Mouse (Mus musculus) forebrain, postnatal 0 days (tissue): ENCODE results near the gene Pik3r1. TPM values are rescaled to one million over a fixed set of nuclear protein-coding genes. Genes with fewer than 3 reads are reported as not detected.

Experiments used
- ATAC-seq: fragments of 200-750 bp; cut with Nextera tagmentation; 2 replicates; pipeline ENCODE4 v1.8.0; 2017; ENCODE audit warnings: mild to moderate bottlenecking, moderate library complexity
- DNase-seq: peaks from one replicate; pipeline ENCODE4 v3.0.0-alpha.2; 2015
- H3K27ac ChIP-seq: fragments of 300-500 bp; sonication (generic); 2 replicates; pipeline ENCODE4 v1.5.1; 2014; ENCODE audit warnings: low read depth, mild to moderate bottlenecking, antibody characterized with exemption, low read length, moderate library complexity, mixed read lengths
- H3K27me3 ChIP-seq: fragments of 300-500 bp; sonication (generic); 2 replicates; pipeline ENCODE4 v1.6.1; 2014; ENCODE audit warnings: mild to moderate bottlenecking, low read length, mixed read lengths; ENCODE audit not compliant: insufficient read depth
- H3K36me3 ChIP-seq: fragments of 300-500 bp; sonication (generic); 2 replicates; pipeline ENCODE4 v1.6.1; 2014; ENCODE audit warnings: mild to moderate bottlenecking, moderate library complexity; ENCODE audit not compliant: insufficient read depth
- H3K4me1 ChIP-seq: fragments of 300-500 bp; sonication (generic); 2 replicates; pipeline ENCODE4 v1.6.1; 2014; ENCODE audit warnings: antibody characterized with exemption; ENCODE audit not compliant: insufficient read depth
- H3K4me2 ChIP-seq: fragments of 300-500 bp; sonication (generic); 2 replicates; pipeline ENCODE4 v1.6.1; 2014; ENCODE audit warnings: low read depth, mild to moderate bottlenecking, moderate library complexity
- H3K4me3 ChIP-seq: fragments of 300-500 bp; sonication (generic); 2 replicates; pipeline ENCODE4 v1.5.1; 2014; ENCODE audit warnings: low read depth, low read length, mixed read lengths
- H3K9ac ChIP-seq: fragments of 300-500 bp; sonication (generic); 2 replicates; pipeline ENCODE4 v1.6.1; 2014; ENCODE audit warnings: mild to moderate bottlenecking
- H3K9me3 ChIP-seq: fragments of 300-500 bp; sonication (generic); 2 replicates; pipeline ENCODE4 v1.6.1; 2016; ENCODE audit warnings: low read length
- CTCF ChIP-seq: sonication (generic); IDR thresholded peaks from 2 replicates; pipeline ENCODE4 v1.5.1; 2016; ENCODE audit warnings: antibody characterized with exemption, control low read depth, low read depth
- WGBS: fragments of 180-500 bp; shearing (Covaris S2); extraction: QIAGEN DNeasy Blood & Tissue Kit; methylation state at CpG from one replicate; pipeline ENCODE4 v1.1.7; 2014; 5-methylcytosine and 5-hydroxymethylcytosine counted together
- polyA plus RNA-seq: library from polyadenylated mRNA; unstranded; fragments of >200 nt; fragmentation: Nextera tagmentation; extraction: Ambion mirVana; gene quantifications from 2 replicates; pipeline ENCODE4 v1.2.1, GENCODE M21; 2015
- total RNA-seq: library from RNA; depleted of rRNA; stranded (reverse); fragments of >200 nt; gene quantifications from 2 replicates; pipeline ENCODE4 v1.2.3, GENCODE M21; 2014

Gene Pik3r1
- total and polyA plus RNA-seq, 2 experiments from 2014 or later = 50.2 to 117 TPM

DNA sequence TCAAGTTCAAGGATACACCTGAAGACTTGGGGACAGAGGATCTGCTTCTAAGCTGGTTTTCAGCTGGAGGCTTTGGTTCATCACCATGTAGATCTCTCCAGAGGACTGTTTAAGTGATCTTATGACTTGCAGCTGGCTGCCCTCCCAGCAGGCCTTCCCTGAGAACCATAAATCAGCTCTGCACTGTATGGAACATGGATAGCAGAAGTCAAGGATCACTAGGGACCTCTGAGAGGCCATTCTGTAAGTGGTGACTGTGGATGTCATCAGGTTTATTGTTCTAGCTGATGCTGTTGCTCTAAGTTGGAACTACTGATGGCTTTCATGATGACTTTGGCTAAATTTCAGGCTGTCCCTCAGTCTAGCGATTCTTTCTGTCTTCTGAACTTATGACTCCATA lies 105.1 kb downstream of the Pik3r1 start:
- no peak overlapping the region for H3K4me2 ChIP-seq
- no peaks in the 10 kb centered on the region for H3K36me3 ChIP-seq
- DNase-seq = no peak
- no peak for TF ChIP-seq CTCF
- no peak for ATAC-seq
- no peaks in the 10 kb centered on the region for H3K9me3 ChIP-seq
- no peaks in the 10 kb centered on the region for H3K27me3 ChIP-seq
- no peak overlapping the region for H3K9ac ChIP-seq
- no peaks in the 10 kb centered on the region for H3K4me1 ChIP-seq
- no peak overlapping the region for H3K27ac ChIP-seq
- WGBS = 89% methylated on average over 1 of the region's 1 CpGs
- no peak overlapping the region for H3K4me3 ChIP-seq

DNA sequence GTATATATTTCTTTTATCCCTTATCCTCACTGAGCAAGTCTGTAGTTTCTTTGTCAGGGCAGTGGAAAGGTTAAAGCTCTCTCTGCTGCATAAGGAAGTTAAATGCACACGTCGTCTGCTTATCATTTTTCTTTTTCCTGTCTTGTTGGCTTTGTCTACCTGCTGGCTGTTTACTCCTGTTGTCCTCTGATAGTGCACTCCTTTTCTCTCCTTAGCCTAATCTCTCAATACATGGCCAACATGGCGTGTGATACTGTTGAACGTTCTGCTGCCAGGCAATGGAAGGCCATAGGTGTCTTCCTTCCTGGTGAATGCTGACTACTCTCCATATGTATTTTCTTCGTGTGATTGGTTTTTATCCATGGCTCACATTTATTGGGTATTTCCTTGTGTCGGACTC lies 106.5 kb downstream of the Pik3r1 start:
- Histone ChIP-seq H3K4me1 (no peaks in the 10 kb centered on the region), H3K9ac (no peak overlapping the region), H3K9me3 (no peaks in the 10 kb centered on the region), H3K4me3 (no peak overlapping the region), H3K36me3 (no peaks in the 10 kb centered on the region), H3K27ac (no peak overlapping the region), H3K27me3 (no peaks in the 10 kb centered on the region), H3K4me2 (no peak overlapping the region)
- no peak for DNase-seq
- no peak for ATAC-seq
- WGBS = 93% methylated on average over 6 of the region's 6 CpGs
- TF ChIP-seq CTCF = no peak

DNA sequence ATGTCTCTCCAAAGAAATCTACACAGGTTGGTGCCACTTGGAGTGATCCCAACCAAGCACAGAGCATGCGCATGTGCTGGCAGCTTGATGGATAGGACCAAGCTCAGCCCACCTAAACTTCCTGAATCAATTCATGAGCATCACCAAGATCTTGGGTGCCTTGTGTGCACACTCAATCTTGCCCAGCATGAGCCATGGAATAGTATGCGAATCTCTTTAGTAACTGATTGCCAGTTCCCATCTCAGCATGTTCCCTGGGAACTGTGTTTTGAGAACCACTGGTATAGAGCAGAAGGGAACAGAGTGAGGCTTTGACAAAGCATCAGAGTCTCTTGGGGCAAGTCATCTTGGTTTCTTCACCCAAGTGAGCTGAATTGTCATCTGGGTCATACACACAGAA lies 107.8 kb downstream of the Pik3r1 start:
- H3K4me3 ChIP-seq = no peak overlapping the region
- H3K9me3 ChIP-seq = no peaks in the 10 kb centered on the region
- H3K27ac ChIP-seq = no peak overlapping the region
- H3K4me2 ChIP-seq = no peak overlapping the region
- no peak overlapping the region for H3K9ac ChIP-seq
- TF ChIP-seq CTCF = no peak
- no peaks in the 10 kb centered on the region for H3K27me3 ChIP-seq
- ATAC-seq (no peak), DNase-seq (no peak)
- no peaks in the 10 kb centered on the region for H3K4me1 ChIP-seq
- no peaks in the 10 kb centered on the region for H3K36me3 ChIP-seq
- 97% methylated on average over 2 of the region's 2 CpGs for WGBS

DNA sequence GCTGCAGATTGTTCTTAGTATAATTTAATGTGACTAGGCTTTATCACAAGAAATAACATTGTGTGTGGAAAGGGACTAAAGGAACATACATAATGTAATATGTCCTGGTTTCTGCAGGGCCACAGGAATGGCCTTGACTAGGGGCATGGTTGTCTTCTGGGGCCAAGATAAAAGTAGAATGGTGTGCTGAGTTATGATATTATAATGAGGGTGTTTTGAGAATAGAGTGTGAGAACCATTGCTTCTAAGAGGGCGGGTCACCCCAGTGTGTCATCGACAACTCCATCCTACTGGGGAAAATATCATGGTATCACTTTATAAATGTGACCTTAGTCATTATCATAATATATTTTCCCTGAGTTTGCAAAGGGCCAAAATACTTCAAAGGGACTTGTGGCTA lies 115.9 kb downstream of the Pik3r1 start:
- Histone ChIP-seq H3K4me2 (no peak overlapping the region), H3K9ac (no peak overlapping the region), H3K36me3 (no peaks in the 10 kb centered on the region), H3K27ac (no peak overlapping the region), H3K27me3 (no peaks in the 10 kb centered on the region), H3K9me3 (no peaks in the 10 kb centered on the region), H3K4me1 (no peaks in the 10 kb centered on the region), H3K4me3 (no peak overlapping the region)
- no peak for ATAC-seq
- no peak for TF ChIP-seq CTCF
- no peak for DNase-seq
- 90% methylated on average over 2 of the region's 2 CpGs for whole genome bisulfite sequencing

DNA sequence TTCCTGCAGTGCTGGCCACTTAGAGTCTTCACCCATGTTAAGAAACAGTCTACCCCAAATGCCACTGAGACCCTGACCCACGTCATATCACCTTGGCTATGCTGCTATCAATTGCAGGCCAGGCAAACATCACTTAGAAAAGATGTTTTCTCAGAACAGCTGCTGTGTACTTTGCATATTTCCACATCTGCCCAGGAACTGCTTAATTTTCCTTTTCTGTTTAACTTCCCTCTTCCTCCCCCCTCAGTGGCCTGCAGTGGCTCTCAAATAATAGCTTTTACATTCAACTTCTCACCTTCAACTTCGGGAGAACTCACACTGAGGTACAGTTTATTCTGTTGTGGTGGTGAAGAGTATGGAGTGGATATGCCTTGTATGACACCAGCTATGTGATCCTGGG lies 126.4 kb downstream of the Pik3r1 start:
- Histone ChIP-seq H3K36me3 (no peaks in the 10 kb centered on the region), H3K4me3 (no peak overlapping the region), H3K4me2 (no peak overlapping the region), H3K27me3 (no peaks in the 10 kb centered on the region), H3K9me3 (no peaks in the 10 kb centered on the region), H3K27ac (no peak overlapping the region), H3K4me1 (no peaks in the 10 kb centered on the region), H3K9ac (no peak overlapping the region)
- no peak for TF ChIP-seq CTCF
- 91% methylated on average over 2 of the region's 2 CpGs for WGBS
- no peak for DNase-seq
- no peak for ATAC-seq

DNA sequence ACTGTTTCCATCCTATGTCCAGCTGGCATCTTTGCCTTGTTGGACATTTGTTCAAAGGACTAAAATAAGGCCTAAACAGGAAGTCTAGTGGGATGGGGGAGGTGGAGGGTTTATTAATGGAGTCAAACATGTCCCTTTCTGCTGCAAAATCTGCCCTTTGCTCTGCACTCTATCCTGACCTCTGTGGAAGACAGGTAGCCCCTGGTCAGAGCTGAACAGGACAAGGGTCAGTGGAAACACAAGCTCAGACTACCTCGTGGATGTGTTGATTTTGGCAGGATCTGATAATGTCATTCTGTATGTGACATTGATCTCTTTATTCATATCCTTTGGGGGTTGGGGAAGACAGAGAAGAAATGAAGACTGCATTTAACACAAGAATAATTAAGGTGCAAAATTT lies 132.2 kb downstream of the Pik3r1 start:
- WGBS = 76% methylated on average over 1 of the region's 1 CpGs
- Histone ChIP-seq H3K27ac (no peak overlapping the region), H3K4me3 (no peak overlapping the region), H3K4me2 (no peak overlapping the region), H3K4me1 (no peaks in the 10 kb centered on the region), H3K36me3 (no peaks in the 10 kb centered on the region), H3K9ac (no peak overlapping the region), H3K9me3 (no peaks in the 10 kb centered on the region), H3K27me3 (no peaks in the 10 kb centered on the region)
- no peak for TF ChIP-seq CTCF
- DNase-seq = no peak
- no peak for ATAC-seq

- no peaks in the 10 kb centered on the region for H3K9me3 ChIP-seq
- no peak overlapping the region for H3K9ac ChIP-seq
- no peak overlapping the region for H3K4me2 ChIP-seq
- TF ChIP-seq CTCF = no peak
- H3K27me3 ChIP-seq = no peaks in the 10 kb centered on the region
- H3K4me1 ChIP-seq = no peaks in the 10 kb centered on the region
- H3K36me3 ChIP-seq = no peaks in the 10 kb centered on the region
- H3K27ac ChIP-seq = no peak overlapping the region
- H3K4me3 ChIP-seq = no peak overlapping the region
- no peak for DNase-seq
- ATAC-seq = no peak
These were observed 133.6 kb downstream of the Pik3r1 start for GRCm38 (mm10) chr13:101634420-101634819.

DNA sequence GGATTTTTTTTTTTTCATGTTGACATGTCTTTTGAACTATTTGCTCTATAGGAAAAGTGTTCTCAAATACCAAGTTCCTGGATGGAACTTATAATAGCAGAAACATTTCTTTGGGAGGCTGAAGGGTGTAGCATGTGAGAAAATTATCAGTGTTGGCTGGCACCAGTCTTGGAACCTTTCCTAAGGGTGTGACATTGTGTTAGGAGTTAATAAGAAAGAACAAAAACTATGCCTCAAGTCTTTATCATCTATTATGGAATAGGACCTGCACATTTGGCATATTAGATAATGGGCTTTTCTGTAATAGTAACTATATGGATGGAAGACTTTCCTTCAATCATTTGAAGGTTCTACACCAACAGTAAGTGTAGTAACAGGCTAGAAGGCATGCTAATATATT lies 134.4 kb downstream of the Pik3r1 start:
- no peaks in the 10 kb centered on the region for H3K9me3 ChIP-seq
- no peak for TF ChIP-seq CTCF
- no peak overlapping the region for H3K4me3 ChIP-seq
- no peaks in the 10 kb centered on the region for H3K27me3 ChIP-seq
- no peak overlapping the region for H3K9ac ChIP-seq
- no peak overlapping the region for H3K4me2 ChIP-seq
- no peak for ATAC-seq
- H3K27ac ChIP-seq = no peak overlapping the region
- no peak for DNase-seq
- no peaks in the 10 kb centered on the region for H3K36me3 ChIP-seq
- no peaks in the 10 kb centered on the region for H3K4me1 ChIP-seq
